Mouse (Mus musculus) liver, embryonic 13.5 days (tissue): ENCODE measurements around the gene Scml4. TPM values are rescaled to one million over a fixed set of nuclear protein-coding genes. Genes with fewer than 3 reads are reported as not detected.

Experiments
- ATAC-seq: fragments of 200-750 bp; cut with Nextera tagmentation; 2 replicates; pipeline ENCODE4 v1.8.0; 2017; ENCODE audit warnings: low read depth, mild to moderate bottlenecking, moderate number of reproducible peaks, moderate library complexity
- DNase-seq: peaks from one replicate; pipeline ENCODE4 v3.0.0; 2022
- H3K27ac ChIP-seq: fragments of 300-500 bp; sonication (generic); 2 replicates; pipeline ENCODE4 v1.5.1; 2015; ENCODE audit warnings: moderate library complexity, mild to moderate bottlenecking, inconsistent platforms
- H3K27me3 ChIP-seq: fragments of 300-500 bp; sonication (generic); 2 replicates; pipeline ENCODE4 v1.6.1; 2015; ENCODE audit warnings: mild to moderate bottlenecking, inconsistent platforms
- H3K36me3 ChIP-seq: fragments of 300-500 bp; sonication (generic); 2 replicates; pipeline ENCODE4 v1.6.1; 2015; ENCODE audit warnings: mild to moderate bottlenecking, inconsistent platforms
- H3K4me1 ChIP-seq: fragments of 300-500 bp; sonication (generic); replicated peaks from 2 replicates; pipeline ENCODE4 v1.6.1; 2015; ENCODE audit warnings: inconsistent platforms
- H3K4me2 ChIP-seq: fragments of 300-500 bp; sonication (generic); 2 replicates; pipeline ENCODE4 v1.6.1; 2015; ENCODE audit warnings: inconsistent platforms, mild to moderate bottlenecking, moderate library complexity
- H3K4me3 ChIP-seq: fragments of 300-500 bp; sonication (generic); replicated peaks from 2 replicates; pipeline ENCODE4 v1.5.1; 2015; ENCODE audit warnings: mild to moderate bottlenecking, inconsistent platforms
- H3K9ac ChIP-seq: fragments of 300-500 bp; sonication (generic); 2 replicates; pipeline ENCODE4 v1.6.1; 2015; ENCODE audit warnings: mild to moderate bottlenecking, inconsistent platforms
- H3K9me3 ChIP-seq: fragments of 300-500 bp; sonication (generic); replicated peaks from 2 replicates; pipeline ENCODE4 v1.6.1; 2016; ENCODE audit warnings: inconsistent platforms
- WGBS: fragments of 180-500 bp; shearing (Covaris S2); methylation state at CpG from one replicate; pipeline ENCODE4 v1.1.7; 2015; ENCODE audit not compliant: insufficient replicate concordance; 5-methylcytosine and 5-hydroxymethylcytosine counted together
- polyA plus RNA-seq: library from polyadenylated mRNA; unstranded; fragments of >200 nt; fragmentation: Nextera tagmentation; extraction: Ambion mirVana; gene quantifications from 2 replicates; pipeline ENCODE4 v1.2.1, GENCODE M21; 2015

Scml4 gene
- polyA plus RNA-seq, 1 experiment from 2014 or later = 0.20 TPM

DNA sequence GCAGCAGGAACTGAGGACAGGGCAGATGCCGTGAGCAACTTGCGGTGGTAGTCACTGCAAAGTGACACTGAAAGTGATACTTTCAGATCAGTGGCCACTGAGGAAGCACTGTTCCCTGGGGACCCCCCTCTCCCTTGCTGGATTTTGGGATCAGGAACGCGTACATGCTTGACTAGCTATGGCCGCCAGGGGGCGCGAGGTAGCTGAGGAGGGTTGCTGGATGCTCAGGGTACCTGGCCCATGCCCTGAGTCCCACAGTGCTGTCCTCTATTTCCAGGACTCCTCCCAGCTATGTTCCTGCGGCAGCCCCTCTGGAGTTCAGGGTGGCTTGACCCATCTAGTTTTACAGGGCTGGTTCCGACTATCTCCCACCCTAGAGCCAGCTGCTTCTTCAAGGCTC is 17.8 kb upstream of the Scml4 start:
- DNase-seq (peak; percentile 38), ATAC-seq (no peak)
- Histone ChIP-seq H3K9ac (no peak overlapping the region), H3K4me2 (no peak overlapping the region), H3K4me1 (no peaks in the 10 kb centered on the region), H3K9me3 (no peaks in the 10 kb centered on the region), H3K27me3 (no peaks in the 10 kb centered on the region), H3K4me3 (no peak overlapping the region), H3K27ac (no peak overlapping the region), H3K36me3 (no peaks in the 10 kb centered on the region)
- WGBS = 20% methylated on average over 9 of the region's 9 CpGs

DNA sequence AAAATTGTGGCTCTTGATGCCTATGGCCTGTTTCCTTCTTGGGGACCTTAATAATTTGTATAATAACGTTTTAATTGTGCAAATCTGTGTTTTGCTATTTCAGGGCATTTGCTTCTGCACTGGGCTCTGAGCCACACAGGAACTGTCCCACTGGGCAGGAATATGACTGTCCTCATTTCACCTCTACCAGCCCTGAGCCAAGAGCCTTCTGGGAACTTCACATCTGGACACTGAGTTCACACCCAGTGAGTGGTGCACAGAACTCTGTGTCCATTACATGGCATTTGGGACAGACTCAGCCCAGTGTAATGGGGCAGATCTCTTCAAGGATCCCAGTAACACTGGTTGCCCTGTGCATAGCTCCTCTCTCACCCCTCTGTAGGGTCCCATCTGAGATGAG is 16.8 kb upstream of the Scml4 start:
- ATAC-seq (no peak), DNase-seq (no peak)
- Histone ChIP-seq H3K9me3 (no peaks in the 10 kb centered on the region), H3K27ac (no peak overlapping the region), H3K4me1 (no peaks in the 10 kb centered on the region), H3K4me2 (no peak overlapping the region), H3K9ac (no peak overlapping the region), H3K4me3 (no peak overlapping the region), H3K36me3 (no peaks in the 10 kb centered on the region), H3K27me3 (no peaks in the 10 kb centered on the region)
- WGBS = 50% methylated on average over 1 of the region's 1 CpGs

DNA sequence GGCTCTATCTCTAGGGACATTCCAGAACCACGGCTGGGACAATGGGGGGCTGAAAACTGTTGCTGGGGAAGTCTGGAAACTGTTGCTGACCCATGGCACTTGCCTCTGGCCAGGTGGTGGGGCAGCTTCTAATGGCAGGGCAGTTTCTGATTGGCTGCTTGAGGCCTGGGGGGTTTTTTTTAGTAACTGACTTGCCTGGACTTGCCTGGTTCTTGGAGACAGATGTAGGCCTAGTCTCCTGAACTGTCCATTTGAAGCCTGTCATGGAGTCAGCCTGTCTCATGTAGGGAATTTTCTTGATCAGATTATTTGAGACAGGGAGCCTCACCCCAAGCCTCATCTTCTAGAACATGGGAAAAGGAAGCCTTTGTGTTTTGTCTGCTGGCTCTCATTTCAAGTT is 14.7 kb upstream of the Scml4 start:
- 20% methylated on average over 1 of the region's 1 CpGs for WGBS
- Histone ChIP-seq H3K4me3 (no peak overlapping the region), H3K27ac (no peak overlapping the region), H3K9me3 (no peaks in the 10 kb centered on the region), H3K27me3 (no peaks in the 10 kb centered on the region), H3K9ac (no peak overlapping the region), H3K4me1 (no peaks in the 10 kb centered on the region), H3K36me3 (no peaks in the 10 kb centered on the region), H3K4me2 (no peak overlapping the region)
- ATAC-seq = no peak
- DNase-seq = no peak

DNA sequence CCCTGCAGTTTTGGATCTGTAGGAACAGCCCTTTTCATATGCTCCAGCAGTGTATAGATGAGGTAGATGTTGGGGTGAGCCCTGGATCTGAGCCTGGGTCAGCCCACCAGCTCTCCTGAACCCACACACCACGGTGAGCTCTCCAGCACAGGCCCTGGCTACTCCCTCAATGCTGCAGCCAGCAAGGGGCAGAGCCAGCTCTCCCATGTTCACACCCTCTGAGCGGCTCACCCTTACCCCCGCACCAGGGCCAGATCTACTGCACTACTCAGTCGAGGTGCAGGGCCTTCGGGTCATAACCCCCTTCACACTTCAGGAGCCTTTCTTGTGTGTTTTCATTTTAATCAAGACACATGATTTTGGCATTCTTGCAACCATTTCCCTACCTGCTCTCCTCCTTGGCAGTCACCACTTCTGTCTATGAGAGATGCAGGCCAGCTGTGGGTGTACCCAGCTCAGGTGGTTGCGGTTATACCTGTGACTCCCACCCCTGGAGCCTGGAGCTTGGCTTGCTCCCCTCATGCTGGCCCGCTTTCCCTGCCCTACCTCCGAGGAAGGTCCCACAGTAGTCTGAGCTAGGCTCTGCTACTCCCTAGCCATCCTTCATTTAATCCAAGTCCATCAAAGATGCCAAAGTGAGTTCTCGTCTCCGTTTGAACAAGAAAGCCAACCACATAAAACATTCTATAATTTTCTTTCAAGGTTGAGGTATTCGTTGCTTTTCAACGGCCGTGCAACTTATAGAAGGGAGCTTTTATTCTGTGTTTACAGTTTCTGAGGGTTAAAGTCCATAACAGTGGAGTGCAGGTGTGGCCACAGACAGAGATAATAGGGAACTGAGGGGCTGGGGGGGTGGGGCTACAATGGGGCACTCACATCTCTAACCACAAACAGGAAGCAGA is 11.7 kb upstream of the Scml4 start:
- H3K27ac ChIP-seq = no peak overlapping the region
- H3K4me2 ChIP-seq = no peak overlapping the region
- ATAC-seq (no peak), DNase-seq (no peak)
- H3K4me1 ChIP-seq = no peaks in the 10 kb centered on the region
- peaks cover 1% of the 10 kb centered on the region; the same call in 1 of the 2 replicates for H3K9me3 ChIP-seq
- H3K4me3 ChIP-seq = no peak overlapping the region
- no peaks in the 10 kb centered on the region for H3K27me3 ChIP-seq
- H3K9ac ChIP-seq = no peak overlapping the region
- WGBS = 80% methylated on average over 13 of the region's 13 CpGs
- H3K36me3 ChIP-seq = no peaks in the 10 kb centered on the region

DNA sequence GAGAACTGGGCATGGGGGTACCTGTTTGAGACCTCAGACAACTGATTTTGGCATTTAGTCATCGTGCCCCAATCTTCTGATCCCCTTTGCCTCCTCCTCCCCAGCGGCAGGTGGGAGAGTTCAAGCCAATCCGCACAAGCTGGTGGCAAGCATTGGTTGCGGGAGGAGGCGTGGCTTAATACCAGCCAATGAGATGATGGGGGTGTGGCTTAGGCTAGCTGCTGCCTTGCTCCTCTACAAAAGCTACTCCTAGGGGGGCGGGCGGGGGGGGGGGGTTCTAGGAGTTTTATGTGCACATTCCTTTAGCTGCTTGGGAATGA is 11.1 kb upstream of the Scml4 start:
- H3K9ac ChIP-seq = no peak overlapping the region
- DNase-seq (no peak), ATAC-seq (no peak)
- H3K4me1 ChIP-seq = no peaks in the 10 kb centered on the region
- no peak overlapping the region for H3K4me2 ChIP-seq
- no peaks in the 10 kb centered on the region for H3K36me3 ChIP-seq
- 66% methylated on average over 7 of the region's 7 CpGs for WGBS
- H3K4me3 ChIP-seq = no peak overlapping the region
- no peak overlapping the region for H3K27ac ChIP-seq
- peaks cover 3% of the 10 kb centered on the region; the same call in 1 of the 2 replicates for H3K9me3 ChIP-seq
- no peaks in the 10 kb centered on the region for H3K27me3 ChIP-seq

DNA sequence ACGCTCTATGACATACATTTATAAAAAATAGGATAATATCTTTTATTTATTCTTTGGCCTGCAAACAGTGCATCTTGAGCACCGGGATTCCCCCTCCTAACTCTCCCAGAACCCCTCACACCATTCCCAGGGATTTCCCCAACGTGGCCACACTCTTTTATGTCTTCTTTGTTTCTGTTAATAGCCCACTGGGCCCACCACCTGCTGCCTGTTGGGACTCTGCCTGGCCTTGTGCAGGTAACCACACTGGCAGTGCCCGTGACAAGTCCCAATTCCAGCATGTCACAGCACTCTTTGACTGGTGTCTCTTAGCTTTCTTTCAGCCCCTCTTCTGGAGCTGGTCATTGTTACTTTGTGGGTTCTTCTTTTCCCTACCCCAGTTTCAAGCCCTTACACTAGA is 5.3 kb upstream of the Scml4 start:
- peaks cover 3% of the 10 kb centered on the region; the same call in 1 of the 2 replicates for H3K9me3 ChIP-seq
- H3K4me2 ChIP-seq = no peak overlapping the region
- H3K27ac ChIP-seq = no peak overlapping the region
- H3K4me3 ChIP-seq = no peak overlapping the region
- H3K36me3 ChIP-seq = no peaks in the 10 kb centered on the region
- DNase-seq (no peak), ATAC-seq (no peak)
- H3K4me1 ChIP-seq = no peaks in the 10 kb centered on the region
- H3K27me3 ChIP-seq = no peaks in the 10 kb centered on the region
- WGBS = 54% methylated on average over 4 of the region's 4 CpGs
- no peak overlapping the region for H3K9ac ChIP-seq

DNA sequence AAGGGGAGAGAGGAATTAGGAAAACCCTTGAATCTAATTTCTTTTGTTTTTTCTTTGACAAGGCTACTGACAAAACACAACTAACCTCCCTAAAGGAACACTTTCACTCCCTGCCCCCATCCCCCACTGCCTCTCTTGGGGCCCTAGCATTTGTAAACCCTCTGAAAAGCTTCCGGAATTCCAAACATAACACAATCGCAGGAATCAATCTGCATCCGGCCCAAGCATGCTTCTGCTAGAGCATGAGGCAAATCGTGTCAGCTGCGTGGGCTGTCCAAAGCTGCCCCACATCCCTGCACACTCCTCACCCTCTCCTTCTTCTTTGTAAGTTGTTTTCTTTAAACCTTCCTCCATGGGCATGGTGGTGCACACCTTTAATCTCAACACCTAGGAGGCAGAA is 4.9 kb upstream of the Scml4 start:
- no peak overlapping the region for H3K4me2 ChIP-seq
- H3K4me1 ChIP-seq = no peaks in the 10 kb centered on the region
- peaks cover 3% of the 10 kb centered on the region; the same call in 1 of the 2 replicates for H3K9me3 ChIP-seq
- DNase-seq (no peak), ATAC-seq (no peak)
- H3K9ac ChIP-seq = no peak overlapping the region
- H3K36me3 ChIP-seq = no peaks in the 10 kb centered on the region
- 31% methylated on average over 5 of the region's 5 CpGs for WGBS
- H3K4me3 ChIP-seq = no peak overlapping the region
- H3K27me3 ChIP-seq = no peaks in the 10 kb centered on the region
- no peak overlapping the region for H3K27ac ChIP-seq

DNA sequence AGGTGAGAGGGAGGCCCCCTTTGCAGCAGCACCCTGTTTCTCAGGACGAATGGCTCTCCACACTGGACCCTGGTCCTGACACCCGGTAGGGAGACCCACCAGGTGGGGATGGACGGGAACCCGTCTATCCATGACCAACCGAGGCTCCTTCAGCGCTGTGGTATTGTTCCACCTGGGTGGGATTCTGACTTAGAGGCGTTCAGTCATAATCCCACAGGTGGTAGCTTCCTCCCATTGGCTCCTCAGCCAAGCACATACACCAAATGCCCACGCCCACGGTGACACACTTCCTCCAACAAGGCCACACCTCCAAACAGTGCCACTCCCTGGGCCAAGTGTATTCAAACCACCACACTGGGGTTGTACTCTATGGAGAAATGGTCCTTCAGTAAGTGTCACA is 3.6 kb upstream of the Scml4 start:
- Histone ChIP-seq H3K4me1 (no peaks in the 10 kb centered on the region), H3K27me3 (0 out of 2 replicates have a peak, but pooled peaks cover 3% of the 10 kb centered on the region), H3K4me2 (no peak overlapping the region), H3K9me3 (peaks cover 3% of the 10 kb centered on the region; the same call in 1 of the 2 replicates), H3K9ac (no peak overlapping the region), H3K27ac (no peak overlapping the region), H3K36me3 (no peaks in the 10 kb centered on the region), H3K4me3 (no peak overlapping the region)
- DNase-seq (no peak), ATAC-seq (no peak)
- WGBS = 79% methylated on average over 9 of the region's 9 CpGs

DNA sequence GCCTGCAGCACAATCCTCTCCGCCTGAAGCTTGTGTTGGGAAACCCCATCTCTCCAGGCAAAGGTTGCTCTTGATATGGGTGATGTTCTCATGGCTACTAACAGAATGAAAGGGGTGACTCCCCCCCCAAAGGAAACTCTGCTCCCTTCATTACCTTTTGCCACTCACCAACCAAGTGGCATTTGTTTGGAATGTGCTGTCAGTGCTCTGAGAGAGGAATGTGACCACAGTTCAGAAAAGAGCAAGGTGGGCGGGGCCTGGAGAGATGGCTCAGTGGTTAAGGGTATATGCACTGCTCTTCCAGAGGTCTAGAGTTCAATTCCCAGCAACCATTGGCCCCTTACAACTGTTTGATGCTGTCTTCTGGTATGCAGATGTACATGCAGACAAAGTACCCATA is 3.1 kb upstream of the Scml4 start:
- Histone ChIP-seq H3K9ac (no peak overlapping the region), H3K9me3 (peaks cover 3% of the 10 kb centered on the region; the same call in 1 of the 2 replicates), H3K36me3 (no peaks in the 10 kb centered on the region), H3K27ac (no peak overlapping the region), H3K4me1 (no peaks in the 10 kb centered on the region), H3K4me3 (no peak overlapping the region), H3K27me3 (0 out of 2 replicates have a peak, but pooled peaks cover 3% of the 10 kb centered on the region), H3K4me2 (no peak overlapping the region)
- DNase-seq = no peak
- WGBS = 78% methylated on average over 2 of the region's 2 CpGs
- ATAC-seq = no peak

DNA sequence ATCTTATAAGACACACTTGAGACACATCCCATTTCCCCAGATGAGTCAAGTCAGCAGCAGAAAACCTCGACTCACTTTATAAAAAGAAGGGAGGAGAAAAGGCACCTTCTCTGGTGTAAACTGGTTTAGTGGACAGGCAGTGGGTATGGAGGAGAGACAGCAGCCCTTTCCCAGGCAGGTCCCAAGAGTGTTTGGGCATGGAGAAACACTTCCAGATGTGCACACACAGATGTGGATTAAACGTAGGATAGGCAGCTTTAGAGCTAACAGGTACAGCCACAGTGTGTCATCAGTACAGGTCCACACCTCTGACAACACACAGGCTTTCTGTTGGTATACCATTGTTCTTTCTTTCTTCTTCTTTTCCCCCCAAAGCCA is 400 bp upstream of the Scml4 start:
- no peak overlapping the region for H3K4me3 ChIP-seq
- no peak overlapping the region for H3K27ac ChIP-seq
- ATAC-seq (no peak), DNase-seq (no peak)
- no peak overlapping the region for H3K9ac ChIP-seq
- peaks cover 8% of the 10 kb centered on the region; the same call in 1 of the 2 replicates for H3K27me3 ChIP-seq
- no peaks in the 10 kb centered on the region; the same call in 1 of the 2 replicates for H3K4me1 ChIP-seq
- WGBS = 41% methylated on average over 2 of the region's 2 CpGs
- no peak overlapping the region for H3K4me2 ChIP-seq
- no peaks in the 10 kb centered on the region for H3K36me3 ChIP-seq
- H3K9me3 ChIP-seq = no peaks in the 10 kb centered on the region

DNA sequence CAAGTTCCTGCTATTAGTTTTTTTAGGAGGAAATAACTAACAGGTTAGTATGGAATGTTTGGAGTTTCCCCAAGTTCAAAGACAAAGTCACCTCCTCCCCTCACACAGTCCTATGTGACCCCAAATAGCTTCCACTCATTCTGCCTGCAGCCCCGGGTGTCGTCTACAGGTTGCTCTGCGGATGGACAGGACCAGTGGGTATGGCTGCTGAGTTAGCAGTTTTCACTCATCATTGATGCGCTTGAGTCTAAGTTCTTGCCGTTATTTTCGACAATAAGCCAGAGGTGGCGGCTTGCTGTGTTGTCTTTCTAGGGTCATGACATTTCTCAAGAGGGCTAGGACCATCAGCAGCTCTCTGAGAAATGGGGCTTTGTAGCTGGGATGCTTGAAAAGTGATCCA is 1.3 kb downstream of the Scml4 start:
- 69% methylated on average over 7 of the region's 7 CpGs for WGBS
- H3K4me2 ChIP-seq = no peak overlapping the region
- no peak overlapping the region for H3K27ac ChIP-seq
- H3K4me3 ChIP-seq = no peak overlapping the region
- H3K9ac ChIP-seq = no peak overlapping the region
- ATAC-seq (no peak), DNase-seq (no peak)
- no peaks in the 10 kb centered on the region for H3K36me3 ChIP-seq
- H3K27me3 ChIP-seq = peaks cover 16% of the 10 kb centered on the region
- no peaks in the 10 kb centered on the region for H3K9me3 ChIP-seq
- no peaks in the 10 kb centered on the region; the same call in 1 of the 2 replicates for H3K4me1 ChIP-seq
